Mouse (Mus musculus): ENCODE results near the gene Rap1b.

DNA sequence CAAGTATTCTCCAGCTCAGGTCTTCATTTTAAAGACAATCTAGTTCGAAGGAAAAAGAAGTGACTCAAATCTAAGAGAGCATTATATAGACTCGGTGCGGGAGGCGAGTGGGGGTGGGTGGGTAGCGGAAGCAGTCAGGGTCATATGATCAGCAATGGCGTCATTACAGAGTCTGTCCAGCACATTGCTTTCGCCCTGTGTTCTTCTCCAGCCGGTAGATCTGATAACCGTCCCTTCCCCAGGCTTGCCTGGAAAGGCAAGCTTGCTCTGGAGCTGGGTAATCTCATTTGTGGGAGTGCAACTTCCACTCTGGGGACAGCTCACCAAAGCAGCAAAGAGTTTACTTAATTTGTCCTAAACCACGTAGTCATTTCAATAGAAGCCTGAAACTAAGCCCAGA is 26.6 kb upstream of the Rap1b start:
- no peak for TF ChIP-seq CTCF (IDR thresholded peaks at IDR 0.05; ENCODE audit: extremely low read depth, insufficient read length, insufficient replicate concordance, low read depth, low read length)
- TF ChIP-seq POLR2A (IDR thresholded peaks at IDR 0.05; ENCODE audit: low read depth, low read length): no peak
